Mouse (Mus musculus) embryonic facial prominence, embryonic 15.5 days (tissue): ENCODE data around the gene Ptprd. TPM values are rescaled to one million over a fixed set of nuclear protein-coding genes. Genes with fewer than 3 reads are reported as not detected.
"Not testable (repeated sequence)": the region's sequence is repeated elsewhere in the genome, so short reads cannot be mapped to it uniquely, and the experiment has no call there.

Experiments
- ATAC-seq: fragments of 200-750 bp; cut with Nextera tagmentation; 2 replicates; pipeline ENCODE4 v1.8.0; 2017; ENCODE audit warnings: low read depth, moderate TSS enrichment; ENCODE audit not compliant: insufficient number of reproducible peaks, low FRiP score, low TSS enrichment
- H3K27ac ChIP-seq: fragments of 300-500 bp; sonication (generic); replicated peaks from 2 replicates; pipeline ENCODE4 v1.5.1; 2015; ENCODE audit warnings: mild to moderate bottlenecking, inconsistent platforms
- H3K27me3 ChIP-seq: fragments of 300-500 bp; sonication (generic); 2 replicates; pipeline ENCODE4 v1.6.1; 2015; ENCODE audit warnings: inconsistent platforms
- H3K36me3 ChIP-seq: fragments of 300-500 bp; sonication (generic); 2 replicates; pipeline ENCODE4 v1.6.1; 2015; ENCODE audit warnings: mild to moderate bottlenecking, inconsistent platforms
- H3K4me1 ChIP-seq: fragments of 300-500 bp; sonication (generic); 2 replicates; pipeline ENCODE4 v1.6.1; 2015; ENCODE audit warnings: inconsistent platforms
- H3K4me2 ChIP-seq: fragments of 300-500 bp; sonication (generic); replicated peaks from 2 replicates; pipeline ENCODE4 v1.6.1; 2015; ENCODE audit warnings: mild to moderate bottlenecking, inconsistent platforms
- H3K4me3 ChIP-seq: fragments of 300-500 bp; sonication (generic); replicated peaks from 2 replicates; pipeline ENCODE4 v1.5.1; 2015; ENCODE audit warnings: mild to moderate bottlenecking, inconsistent platforms
- H3K9ac ChIP-seq: fragments of 300-500 bp; sonication (generic); 2 replicates; pipeline ENCODE4 v1.6.1; 2015; ENCODE audit warnings: inconsistent platforms
- H3K9me3 ChIP-seq: fragments of 300-500 bp; sonication (generic); replicated peaks from 2 replicates; pipeline ENCODE4 v1.6.1; 2016; ENCODE audit warnings: inconsistent platforms
- WGBS: fragments of 180-500 bp; shearing (Covaris S2); methylation state at CpG from one replicate; pipeline ENCODE4 v1.1.7; 2015; 5-methylcytosine and 5-hydroxymethylcytosine counted together
- polyA plus RNA-seq: library from polyadenylated mRNA; unstranded; fragments of >200 nt; fragmentation: Nextera tagmentation; extraction: Ambion mirVana; gene quantifications from 2 replicates; pipeline ENCODE4 v1.2.1, GENCODE M21; 2015

Gene Ptprd
- polyA plus RNA-seq, 1 experiment from 2014 or later, result 33.9 TPM

GRCm38 (mm10) chr4:76071720-76072119 lies 2140.0 kb downstream of the Ptprd start:
- Histone ChIP-seq H3K4me2 (no peak overlapping the region), H3K4me1 (no peaks in the 10 kb centered on the region), H3K27ac (no peak overlapping the region), H3K36me3 (0 out of 2 replicates have a peak, but pooled peaks cover 6% of the 10 kb centered on the region), H3K4me3 (no peak overlapping the region), H3K27me3 (no peaks in the 10 kb centered on the region), H3K9me3 (no peaks in the 10 kb centered on the region), H3K9ac (no peak overlapping the region)
- no peak for ATAC-seq
- 83% methylated on average over 6 of the region's 6 CpGs for WGBS

- H3K4me2 ChIP-seq, result no peak overlapping the region
- H3K4me3 ChIP-seq, result no peak overlapping the region
- no peak overlapping the region for H3K27ac ChIP-seq
- H3K4me1 ChIP-seq, result no peaks in the 10 kb centered on the region
- no peaks in the 10 kb centered on the region for H3K9me3 ChIP-seq
- H3K9ac ChIP-seq, result no peak overlapping the region
- no peaks in the 10 kb centered on the region for H3K27me3 ChIP-seq
- no peak for ATAC-seq
- H3K36me3 ChIP-seq, result no peaks in the 10 kb centered on the region
- 58% methylated on average over 2 of the region's 2 CpGs for WGBS
Observed at GRCm38 (mm10) chr4:76056836-76057235, 2154.9 kb downstream of the Ptprd start.

GRCm38 (mm10) chr4:76045650-76046049 lies 2166.1 kb downstream of the Ptprd start:
- 75% methylated on average over 2 of the region's 2 CpGs for WGBS
- Histone ChIP-seq H3K27me3 (no peaks in the 10 kb centered on the region), H3K4me3 (no peak overlapping the region), H3K36me3 (no peaks in the 10 kb centered on the region), H3K9ac (no peak overlapping the region), H3K4me2 (no peak overlapping the region), H3K9me3 (no peaks in the 10 kb centered on the region), H3K4me1 (no peaks in the 10 kb centered on the region), H3K27ac (no peak overlapping the region)
- ATAC-seq, result no peak

- Histone ChIP-seq H3K27ac (no peak overlapping the region), H3K9ac (no peak overlapping the region), H3K27me3 (no peaks in the 10 kb centered on the region), H3K4me2 (no peak overlapping the region), H3K4me1 (no peaks in the 10 kb centered on the region), H3K9me3 (no peaks in the 10 kb centered on the region), H3K36me3 (no peaks in the 10 kb centered on the region), H3K4me3 (no peak overlapping the region)
- ATAC-seq, result no peak
- 57% methylated on average over 1 of the region's 1 CpGs for WGBS
Observed at GRCm38 (mm10) chr4:76044802-76045201, 2167.0 kb downstream of the Ptprd start.

GRCm38 (mm10) chr4:76037178-76037577 lies 2174.6 kb downstream of the Ptprd start:
- not testable (repeated sequence) for H3K36me3 ChIP-seq, ATAC-seq, H3K27me3 ChIP-seq, H3K4me3 ChIP-seq, H3K27ac ChIP-seq, H3K4me2 ChIP-seq, H3K9me3 ChIP-seq, H3K4me1 ChIP-seq, H3K9ac ChIP-seq
- 83% methylated on average over 4 of the region's 4 CpGs for whole genome bisulfite sequencing

GRCm38 (mm10) chr4:76025571-76026325 lies 2186.0 kb downstream of the Ptprd start:
- H3K9ac ChIP-seq, result no peak overlapping the region
- no peaks in the 10 kb centered on the region for H3K27me3 ChIP-seq
- WGBS, result 61% methylated on average over 8 of the region's 8 CpGs
- H3K27ac ChIP-seq, result no peak overlapping the region
- no peak for ATAC-seq
- no peak overlapping the region for H3K4me2 ChIP-seq
- no peaks in the 10 kb centered on the region for H3K9me3 ChIP-seq
- H3K4me3 ChIP-seq, result no peak overlapping the region
- H3K36me3 ChIP-seq, result no peaks in the 10 kb centered on the region
- H3K4me1 ChIP-seq, result no peaks in the 10 kb centered on the region

- WGBS, result 61% methylated on average over 3 of the region's 3 CpGs
Observed at GRCm38 (mm10) chr4:76024502-76024821, 2187.3 kb downstream of the Ptprd start.

GRCm38 (mm10) chr4:76023756-76024501 lies 2187.8 kb downstream of the Ptprd start:
- WGBS, result 56% methylated on average over 13 of the region's 13 CpGs
- H3K4me3 ChIP-seq, result no peak overlapping the region
- no peak overlapping the region for H3K27ac ChIP-seq

More at GRCm38 (mm10) chr4:76024502-76024821, 2187.3 kb downstream of the Ptprd start:
- H3K4me3 ChIP-seq, result no peak overlapping the region
- no peaks in the 10 kb centered on the region for H3K9me3 ChIP-seq
- H3K36me3 ChIP-seq, result no peaks in the 10 kb centered on the region
- ATAC-seq, result no peak
- H3K4me2 ChIP-seq, result no peak overlapping the region
- no peak overlapping the region for H3K27ac ChIP-seq
- H3K4me1 ChIP-seq, result no peaks in the 10 kb centered on the region
- no peaks in the 10 kb centered on the region for H3K27me3 ChIP-seq
- no peak overlapping the region for H3K9ac ChIP-seq

GRCm38 (mm10) chr4:76021670-76022069 lies 2190.1 kb downstream of the Ptprd start:
- 80% methylated on average over 4 of the region's 4 CpGs for WGBS
- no peaks in the 10 kb centered on the region for H3K36me3 ChIP-seq
- no peak overlapping the region for H3K27ac ChIP-seq
- H3K4me2 ChIP-seq, result no peak overlapping the region
- H3K4me3 ChIP-seq, result no peak overlapping the region
- no peaks in the 10 kb centered on the region for H3K9me3 ChIP-seq
- H3K27me3 ChIP-seq, result no peaks in the 10 kb centered on the region
- H3K4me1 ChIP-seq, result no peaks in the 10 kb centered on the region
- H3K9ac ChIP-seq, result no peak overlapping the region
- ATAC-seq, result no peak

More at GRCm38 (mm10) chr4:76023756-76024501, 2187.8 kb downstream of the Ptprd start:
- H3K4me1 ChIP-seq, result no peaks in the 10 kb centered on the region
- H3K9ac ChIP-seq, result no peak overlapping the region
- H3K9me3 ChIP-seq, result no peaks in the 10 kb centered on the region
- ATAC-seq, result no peak
- H3K36me3 ChIP-seq, result no peaks in the 10 kb centered on the region
- H3K27me3 ChIP-seq, result no peaks in the 10 kb centered on the region
- H3K4me2 ChIP-seq, result no peak overlapping the region

- no peak overlapping the region for H3K4me2 ChIP-seq
- no peak overlapping the region for H3K27ac ChIP-seq
- H3K9ac ChIP-seq, result no peak overlapping the region
- H3K9me3 ChIP-seq, result no peaks in the 10 kb centered on the region
- no peaks in the 10 kb centered on the region for H3K4me1 ChIP-seq
- no peaks in the 10 kb centered on the region for H3K36me3 ChIP-seq
- no peaks in the 10 kb centered on the region for H3K27me3 ChIP-seq
- 71% methylated on average over 3 of the region's 3 CpGs for WGBS
- H3K4me3 ChIP-seq, result no peak overlapping the region
- ATAC-seq, result no peak; the same call in 1 of the 2 replicates
Observed at GRCm38 (mm10) chr4:76015026-76015425, 2196.7 kb downstream of the Ptprd start.

- no peak overlapping the region for H3K9ac ChIP-seq
- no peak overlapping the region for H3K4me2 ChIP-seq
- no peak for ATAC-seq
- no peak overlapping the region for H3K4me3 ChIP-seq
- no peak overlapping the region for H3K27ac ChIP-seq
- 71% methylated on average over 3 of the region's 3 CpGs for WGBS
- no peaks in the 10 kb centered on the region for H3K36me3 ChIP-seq
- no peaks in the 10 kb centered on the region for H3K27me3 ChIP-seq
- H3K9me3 ChIP-seq, result no peaks in the 10 kb centered on the region
- no peaks in the 10 kb centered on the region for H3K4me1 ChIP-seq
Observed at GRCm38 (mm10) chr4:76014151-76014840, 2197.5 kb downstream of the Ptprd start.
